Mouse (Mus musculus) cerebellum, postnatal 25 days (tissue): ENCODE measurements at regions not wholly inside any gene's neighbourhood (a gene's known extent, or its start where the extent isn't known, plus 50 kb on each side); places are given as distances from the start of the nearest gene placed in this dataset.

Experiments used
- DNase-seq, 2 experiments: peaks; one replicate each; pipeline ENCODE4 v3.0.0; 2021; ENCODE audit warnings: mixed read lengths in 2 of 2

DNA sequence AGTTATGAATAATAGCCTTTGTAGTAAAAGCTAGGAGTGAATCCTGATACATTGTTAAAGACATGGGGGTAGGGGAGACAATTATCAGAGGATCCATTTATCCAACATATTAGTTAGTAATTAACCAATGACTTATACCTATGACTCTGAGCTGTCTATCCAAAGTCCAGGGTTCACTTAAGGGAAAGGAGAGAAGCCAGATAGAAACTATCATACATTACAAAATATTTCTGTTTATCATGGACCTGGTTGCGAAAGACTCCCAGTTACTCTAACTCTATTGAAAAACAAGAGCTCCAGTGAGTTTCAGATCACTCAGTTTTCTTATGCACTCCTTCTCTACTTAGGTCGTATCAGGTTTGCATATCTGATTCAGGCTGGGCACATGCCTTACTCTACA lies 749.3 kb downstream of the H2al1n start:
- DNase-seq: no peak

GRCm38 (mm10) chrX:15007023-15007422 lies 796.1 kb downstream of the H2al1n start:
- DNase-seq: peak; percentile 62 to 67
